Mouse (Mus musculus): ENCODE data around the gene Olfr547.

Olfr547 gene

GRCm38 (mm10) chr7:102566219-102566618 is 31.7 kb downstream of the Olfr547 start:
- DNase-seq (ENCODE audit: low spot score) = no peak

- DNase-seq (ENCODE audit: low spot score) = no peak
Measured at GRCm38 (mm10) chr7:102571142-102571541, 36.6 kb downstream of the Olfr547 start, which contains the start of gene Olfr550. Olfr550 (plus strand) TSS chr7:102571442.

GRCm38 (mm10) chr7:102573174-102573830 is 38.8 kb downstream of the Olfr547 start:
- no peak for DNase-seq (ENCODE audit: low spot score)

GRCm38 (mm10) chr7:102575998-102576397 is 41.4 kb downstream of the Olfr547 start:
- no peak for DNase-seq (ENCODE audit: low spot score)
